7 mouse cellular contexts compared by ENCODE assay signal in genomic region chr10:122051831-122052230, GRCm38 (mm10). TPM values are rescaled to one million over a fixed set of nuclear protein-coding genes. Genes with fewer than 3 reads are reported as not detected.
DNase-seq lines count a peak whose midpoint lies in the region; ATAC-seq lines count a peak whose summit lies in the region.

No protein-coding gene starts in this region.

- DNase-seq in Muller cell, postnatal 12 days (ENCODE audit: inconsistent ontology term) = peak; percentile 60
- peak; percentile 92 to 95 for DNase-seq in cerebellum, postnatal 10 days
- peak; percentile 57 for DNase-seq in gastrocnemius, postnatal 25 days
- peak; percentile 94 for DNase-seq in layer of hippocampus, adult 9-10 months (ENCODE audit: low spot score)
- DNase-seq in lung, postnatal 36 days = peak; percentile 94
- peak; percentile 67 for DNase-seq in spleen, adult 12 weeks (ENCODE audit: low spot score)

- ATAC-seq in CD4-positive, CD25-positive, alpha-beta regulatory T cell, adult 4 months = peak; percentile 77

RNA-seq across cellular contexts. Expression of gene Srgap1, which starts 4.7 kb away (rescaled TPM):
- polyA plus RNA-seq in CD4-positive, CD25-positive, alpha-beta regulatory T cell, adult 4 months (2017; shearing (Covaris generic)) = under 1 TPM in 1 of 2 experiments, not detected in 1; 0.39 TPM
- total RNA-seq in gastrocnemius, postnatal 25 days (2021) = 1 to 10 TPM; 1.4 to 1.7 TPM

RNA-seq across cellular contexts. Expression of gene Rxylt1, which starts 45.3 kb away (rescaled TPM):
- polyA plus RNA-seq in CD4-positive, CD25-positive, alpha-beta regulatory T cell, adult 4 months (2017; shearing (Covaris generic)) = 10 to 100 TPM; 10.9 to 15.3 TPM
- 10 to 100 TPM; 31.6 to 32.1 TPM for total RNA-seq in gastrocnemius, postnatal 25 days (2021)

Comparison
In these comparisons a context has a peak if more than half of its experiments do, and no peak if none do; other contexts are left out.
1. Peak in every context shown above with its lines: DNase-seq and ATAC-seq.